Mouse (Mus musculus) neural tube, embryonic 10.5 days (tissue): ENCODE results near the gene Arhgap23.

Experiments
- DNase-seq: peaks from one replicate; pipeline ENCODE4 v3.0.0-alpha.2; 2017; ENCODE audit warnings: low spot score; ENCODE audit errors: extremely low spot score

Gene Arhgap23

DNA sequence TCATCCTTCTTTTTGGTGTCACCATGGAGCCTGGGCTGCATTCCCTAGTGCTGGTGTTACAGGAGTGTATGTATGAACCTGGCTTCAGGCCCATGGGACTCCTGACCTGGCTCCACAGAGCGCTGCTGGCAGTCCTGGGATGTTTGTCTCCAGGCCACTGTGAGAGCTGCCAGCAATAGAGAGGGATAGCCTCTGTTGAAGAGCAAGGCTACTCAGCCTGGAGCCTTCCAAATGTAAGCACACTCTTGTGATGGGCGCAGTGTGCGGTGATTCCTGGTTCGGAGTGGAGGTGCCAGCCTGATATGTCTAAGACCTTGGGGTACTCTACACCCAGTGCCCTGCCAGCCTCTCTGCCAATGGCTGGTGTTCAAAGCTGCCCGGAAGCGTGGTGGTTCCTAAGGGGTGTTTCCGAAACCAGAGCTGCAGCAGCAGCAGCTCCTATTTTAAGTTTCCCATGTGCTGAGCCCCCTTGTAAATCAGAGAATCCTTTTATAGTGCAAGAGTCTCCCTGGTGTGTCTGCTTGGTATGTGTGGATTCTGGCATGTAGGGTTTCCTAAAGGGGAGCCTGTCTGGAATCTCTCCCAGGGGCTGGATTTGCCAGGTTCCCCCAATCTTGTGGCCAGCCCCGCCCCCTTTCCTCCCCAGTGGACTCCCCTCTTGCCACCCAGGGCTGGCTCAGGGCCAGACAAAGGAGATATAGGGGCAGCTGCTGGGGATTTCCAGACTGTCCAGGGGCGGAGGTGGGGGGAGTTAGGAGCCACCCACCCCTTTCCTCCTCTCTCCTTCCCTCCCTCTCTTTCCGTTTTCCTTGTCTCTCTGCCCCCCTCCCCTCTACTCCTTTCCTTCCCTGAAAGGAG lies 9.0 kb upstream of the Arhgap23 start:
- no peak for DNase-seq

DNA sequence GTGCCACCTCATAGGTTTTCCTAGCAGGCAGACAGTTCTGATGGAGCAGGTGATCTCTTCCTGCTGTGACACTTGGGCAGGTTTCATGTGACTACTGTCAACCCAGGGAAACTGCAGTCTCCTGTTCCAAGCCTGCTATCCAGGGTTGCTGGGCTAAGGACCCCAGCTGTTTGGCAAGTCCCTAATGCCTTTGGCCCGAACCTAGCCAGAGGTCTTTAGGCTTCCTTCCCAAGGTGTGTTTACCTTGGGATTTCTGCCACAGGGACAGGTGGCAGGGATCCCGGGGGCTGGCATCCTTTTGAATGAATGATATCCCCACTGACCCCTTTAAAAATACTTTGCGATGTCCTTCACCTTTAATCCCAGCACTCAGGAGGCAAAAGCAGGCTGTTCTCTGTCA lies 7.9 kb upstream of the Arhgap23 start:
- no peak for DNase-seq

DNA sequence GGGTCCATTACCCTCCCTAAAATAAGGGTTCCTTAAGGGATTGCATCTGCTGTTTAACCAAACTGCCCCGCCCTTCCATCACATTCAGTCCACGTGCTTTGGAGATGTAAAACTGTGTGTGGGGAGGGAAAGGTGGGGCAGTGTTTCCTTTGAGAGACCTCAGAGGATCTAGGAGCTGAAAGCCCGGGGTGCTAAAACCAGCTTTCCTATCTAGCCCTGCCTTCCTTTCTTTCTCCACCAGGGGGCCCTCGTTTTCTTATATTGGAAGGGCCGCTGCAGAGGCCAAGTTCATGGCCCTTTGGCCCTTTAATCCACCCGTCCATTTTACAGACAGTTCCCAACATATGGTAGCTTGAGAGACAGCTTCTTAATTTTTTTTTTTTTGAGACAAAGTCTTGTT lies 7.2 kb upstream of the Arhgap23 start:
- peak; percentile 79 for DNase-seq

DNA sequence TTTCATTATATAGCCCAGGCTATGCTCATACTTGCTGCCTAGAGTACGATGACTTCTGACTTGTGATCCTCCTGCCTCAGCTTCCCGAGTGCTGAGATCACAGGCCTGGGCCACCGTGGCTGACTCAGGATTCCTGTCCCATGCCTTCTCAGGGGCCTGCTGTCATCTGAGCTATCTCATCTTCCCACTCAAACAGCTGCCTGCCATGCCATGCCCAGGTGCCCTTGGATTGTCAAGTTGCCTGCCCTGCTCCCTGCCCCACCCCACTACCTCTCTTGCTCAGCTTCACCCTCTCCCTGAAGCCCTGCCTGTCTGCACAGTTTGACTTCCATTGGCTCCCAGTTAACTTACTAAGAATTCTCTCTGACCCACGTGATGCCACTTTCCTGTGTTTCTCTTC lies 4.4 kb upstream of the Arhgap23 start:
- no peak for DNase-seq

DNA sequence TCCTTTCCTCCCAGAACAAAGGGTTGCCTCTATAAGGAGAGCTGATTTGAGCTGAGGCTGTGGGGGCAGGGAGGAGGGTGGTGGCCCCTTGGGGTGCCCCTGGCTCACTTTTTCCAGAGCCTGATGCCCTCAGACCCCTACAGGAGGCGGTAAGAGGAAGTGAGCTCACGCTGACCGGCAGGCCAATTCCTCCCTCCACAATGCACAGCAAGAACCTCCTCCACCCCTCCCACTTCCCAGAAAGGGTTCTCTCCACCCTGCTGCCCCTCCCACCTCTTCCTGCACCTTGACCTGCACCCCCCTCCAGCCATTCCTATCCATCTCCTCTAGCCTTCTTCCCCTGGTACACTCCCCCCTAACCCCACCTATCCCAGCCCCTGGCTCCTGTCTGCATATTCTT lies 3.2 kb upstream of the Arhgap23 start:
- no peak for DNase-seq

DNA sequence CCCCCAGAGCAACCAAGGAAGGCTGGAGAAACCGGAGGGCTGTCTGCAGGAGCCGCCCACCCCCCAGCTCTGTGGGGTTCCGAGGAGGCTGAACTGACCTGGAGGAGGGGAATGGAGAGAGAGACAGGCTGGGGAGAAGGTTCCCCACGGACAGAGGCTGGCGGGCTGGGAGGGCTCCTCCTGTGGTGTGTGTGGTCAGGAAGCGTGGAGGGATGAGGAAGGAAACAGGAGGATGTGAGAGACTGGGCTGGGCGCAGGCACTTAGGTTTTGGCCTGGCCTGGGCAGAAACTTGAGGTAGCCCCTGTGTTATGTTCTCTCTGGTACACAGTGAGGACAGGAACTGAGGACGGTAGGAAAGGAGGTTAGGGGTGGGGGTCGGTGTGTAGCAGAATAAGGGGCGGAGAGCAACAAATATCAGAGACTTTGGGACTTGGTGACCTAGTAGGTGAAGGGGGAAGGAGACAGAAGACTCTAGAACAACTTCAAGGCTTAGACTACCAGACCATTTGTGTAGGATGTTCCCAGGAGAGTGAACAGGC lies 2.5 kb upstream of the Arhgap23 start:
- no peak for DNase-seq

DNA sequence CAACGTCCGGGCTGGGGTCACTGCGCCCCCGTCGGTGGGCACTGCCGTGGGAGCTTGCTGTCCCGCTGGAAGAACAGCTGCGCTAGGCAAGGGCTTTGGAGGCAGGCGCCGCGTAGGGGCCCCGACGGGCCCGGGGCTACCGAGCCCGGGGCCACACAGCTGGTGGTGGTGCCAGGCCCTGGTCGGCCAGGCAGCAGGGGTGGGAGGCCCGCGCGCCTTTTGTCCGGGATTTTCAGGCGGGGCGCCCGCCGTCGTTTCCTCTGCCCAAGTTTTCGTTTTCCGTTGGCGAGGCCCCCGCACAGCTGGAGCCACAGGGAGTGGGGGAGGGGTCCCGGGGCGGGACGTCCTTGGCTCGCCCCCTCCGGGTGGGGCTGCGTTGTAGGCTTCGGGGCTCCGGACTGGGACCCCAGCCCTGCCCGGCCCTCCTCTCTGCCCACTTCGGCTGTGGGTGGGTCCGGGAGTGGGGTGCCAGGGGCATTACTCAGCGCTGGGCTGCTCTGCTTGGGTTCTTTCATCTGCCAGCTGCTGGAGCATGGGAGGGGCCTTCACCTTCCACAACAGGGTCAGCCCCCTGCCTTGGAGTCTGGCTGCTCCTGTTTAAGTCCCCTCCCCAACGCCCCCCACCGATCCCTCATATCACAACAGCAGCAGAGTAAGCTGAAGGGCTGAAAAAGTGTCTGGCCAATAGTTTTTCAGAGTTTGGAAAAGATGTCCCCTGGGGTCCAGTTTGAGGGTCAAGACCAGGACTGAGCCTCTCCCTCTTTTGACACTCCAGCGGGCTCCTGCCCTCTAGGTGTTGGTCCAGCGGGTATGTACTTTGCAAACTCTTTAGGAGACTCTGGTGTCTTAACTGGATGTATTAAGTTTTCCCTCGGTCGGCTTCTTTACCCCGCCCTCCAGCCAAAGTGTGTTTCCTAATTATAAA lies 641 bp downstream of the Arhgap23 start:
- DNase-seq: peak; percentile 55

DNA sequence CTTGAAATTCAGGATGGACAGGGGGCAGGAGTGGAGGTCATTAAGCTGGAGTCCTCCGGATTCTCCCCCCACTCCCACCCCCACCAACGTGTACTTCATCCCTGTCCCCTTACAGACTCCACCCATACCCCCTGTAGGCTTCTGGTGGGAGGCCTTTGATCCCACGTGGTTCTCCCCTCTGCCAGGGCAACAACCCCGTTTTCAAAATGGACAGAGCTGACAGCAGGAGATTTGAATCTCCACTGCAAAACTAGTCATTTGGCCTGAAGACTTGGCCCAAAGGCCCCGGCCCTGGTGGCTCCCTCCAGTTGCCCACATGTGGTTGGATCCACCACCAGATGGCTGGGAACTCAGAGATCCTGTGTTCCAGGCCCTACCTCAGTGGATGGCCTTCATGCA lies 1.3 kb downstream of the Arhgap23 start:
- no peak for DNase-seq

DNA sequence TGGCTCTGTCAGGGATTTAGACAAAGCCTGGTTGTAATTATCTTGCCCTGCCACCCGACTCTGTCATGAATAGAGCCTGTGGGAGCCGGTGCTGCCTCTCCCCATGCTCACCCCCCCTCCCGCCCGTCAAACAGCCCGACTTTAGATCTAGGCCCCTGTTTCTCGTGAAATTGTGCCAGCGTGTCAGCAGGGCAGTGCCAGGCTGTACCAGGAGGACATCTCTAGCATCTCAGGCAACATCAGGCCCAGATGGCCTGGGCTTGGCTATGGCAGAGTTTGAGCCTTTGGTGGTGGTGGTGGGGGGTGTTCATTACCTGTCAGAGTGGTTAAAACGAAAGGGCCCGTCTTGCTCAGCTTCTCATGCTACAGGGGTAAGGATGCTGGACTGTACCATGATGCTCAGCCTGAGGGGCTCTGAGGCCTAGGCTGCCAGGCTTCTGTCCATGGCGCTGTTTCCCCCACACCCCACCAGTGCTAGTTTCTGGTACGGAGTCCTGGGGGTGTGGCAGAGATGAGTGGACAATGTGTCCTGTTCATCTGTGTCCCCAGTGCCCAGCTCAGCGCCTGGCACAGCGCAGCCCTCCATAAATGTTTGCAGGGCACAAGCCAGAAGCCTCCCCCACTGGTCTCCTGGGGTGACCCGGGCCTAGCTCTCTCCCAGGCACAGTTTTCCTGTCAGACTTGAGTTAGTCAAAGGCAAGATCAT lies 3.7 kb downstream of the Arhgap23 start:
- DNase-seq: no peak

DNA sequence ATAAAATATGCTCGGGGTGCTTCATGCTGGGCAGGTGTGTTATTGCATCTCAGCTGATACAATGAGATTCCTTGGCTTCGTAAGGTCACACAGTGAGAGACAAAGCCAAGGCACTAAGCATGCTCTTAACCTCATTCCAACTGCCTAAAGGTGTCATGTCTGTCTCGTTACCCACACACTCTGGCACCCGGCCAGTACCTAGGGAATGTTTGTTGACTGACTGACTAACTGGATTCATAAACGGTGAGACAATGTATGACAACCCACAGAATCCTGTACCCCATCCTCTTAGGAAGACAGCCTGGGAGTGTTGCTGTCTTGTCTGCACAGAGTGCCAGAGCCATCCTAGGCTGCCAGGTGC lies 4.2 kb downstream of the Arhgap23 start:
- DNase-seq: no peak

DNA sequence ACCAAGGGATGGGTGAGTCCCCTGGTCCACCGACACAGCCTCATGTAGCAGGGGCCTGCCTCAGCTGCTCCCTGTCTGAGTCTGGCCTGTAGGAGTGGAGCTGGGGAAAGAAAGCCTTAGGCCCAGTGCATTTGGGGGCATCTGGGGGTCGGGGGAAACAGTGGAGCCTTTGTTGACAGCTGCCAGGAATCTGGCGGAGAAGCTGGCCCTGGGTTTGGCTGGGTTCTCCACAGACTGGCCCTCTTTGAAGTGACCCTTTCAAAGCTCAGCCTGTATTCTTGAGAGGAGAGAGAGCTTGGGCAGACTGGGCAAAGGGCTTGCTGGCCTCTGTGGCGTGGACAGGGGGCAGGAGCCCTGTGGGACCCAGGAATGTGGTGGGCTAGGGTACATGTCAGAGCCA lies 7.2 kb downstream of the Arhgap23 start:
- no peak for DNase-seq

DNA sequence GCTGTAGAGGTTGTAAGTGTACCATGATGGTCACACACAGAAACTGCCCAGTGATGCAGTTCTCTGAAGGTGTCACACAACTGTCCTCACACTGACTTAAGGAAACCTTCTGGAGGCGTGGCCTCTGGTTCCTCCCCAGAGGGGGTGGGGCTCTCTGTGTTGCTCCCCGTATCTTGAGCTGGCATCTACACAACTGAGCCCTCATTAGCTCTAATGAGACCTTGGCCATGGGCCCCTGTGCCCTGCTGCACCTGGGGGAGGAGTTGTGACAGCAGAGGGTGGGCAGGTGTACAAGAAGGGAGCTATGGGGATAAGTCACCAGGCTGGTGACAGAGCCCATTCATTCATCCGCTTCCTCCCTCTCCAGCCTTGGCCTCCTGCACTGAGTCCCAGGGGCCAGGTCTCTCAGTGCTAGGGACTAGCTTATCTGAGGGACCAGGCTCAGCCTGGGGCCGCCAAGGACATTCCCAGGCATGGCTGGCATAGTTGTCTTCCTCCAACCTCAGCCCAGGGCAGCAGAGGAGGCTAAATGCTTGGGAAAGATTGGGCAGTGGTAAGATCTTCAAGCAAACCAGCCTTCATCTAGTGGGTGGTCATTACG lies 8.9 kb downstream of the Arhgap23 start:
- DNase-seq: no peak

DNA sequence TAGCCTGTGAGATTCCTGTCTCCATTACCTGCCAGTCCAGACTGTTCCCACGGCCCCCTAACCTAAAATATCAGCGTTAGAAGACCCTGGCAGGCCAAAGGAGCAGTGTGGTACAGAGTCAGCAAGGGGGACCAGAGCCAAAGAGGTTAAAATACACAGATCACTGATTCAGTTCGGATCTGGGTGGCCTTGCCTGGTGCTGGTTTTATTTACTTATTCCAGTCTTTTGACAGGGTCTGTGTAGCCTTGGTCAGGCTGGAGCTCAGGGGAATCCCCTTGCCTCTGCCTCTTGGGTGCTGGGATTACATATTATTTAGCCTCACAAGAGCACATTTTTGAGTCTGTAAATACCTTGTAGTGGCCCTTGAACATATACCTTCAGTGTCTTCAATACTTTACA lies 9.5 kb downstream of the Arhgap23 start:
- DNase-seq: no peak

DNA sequence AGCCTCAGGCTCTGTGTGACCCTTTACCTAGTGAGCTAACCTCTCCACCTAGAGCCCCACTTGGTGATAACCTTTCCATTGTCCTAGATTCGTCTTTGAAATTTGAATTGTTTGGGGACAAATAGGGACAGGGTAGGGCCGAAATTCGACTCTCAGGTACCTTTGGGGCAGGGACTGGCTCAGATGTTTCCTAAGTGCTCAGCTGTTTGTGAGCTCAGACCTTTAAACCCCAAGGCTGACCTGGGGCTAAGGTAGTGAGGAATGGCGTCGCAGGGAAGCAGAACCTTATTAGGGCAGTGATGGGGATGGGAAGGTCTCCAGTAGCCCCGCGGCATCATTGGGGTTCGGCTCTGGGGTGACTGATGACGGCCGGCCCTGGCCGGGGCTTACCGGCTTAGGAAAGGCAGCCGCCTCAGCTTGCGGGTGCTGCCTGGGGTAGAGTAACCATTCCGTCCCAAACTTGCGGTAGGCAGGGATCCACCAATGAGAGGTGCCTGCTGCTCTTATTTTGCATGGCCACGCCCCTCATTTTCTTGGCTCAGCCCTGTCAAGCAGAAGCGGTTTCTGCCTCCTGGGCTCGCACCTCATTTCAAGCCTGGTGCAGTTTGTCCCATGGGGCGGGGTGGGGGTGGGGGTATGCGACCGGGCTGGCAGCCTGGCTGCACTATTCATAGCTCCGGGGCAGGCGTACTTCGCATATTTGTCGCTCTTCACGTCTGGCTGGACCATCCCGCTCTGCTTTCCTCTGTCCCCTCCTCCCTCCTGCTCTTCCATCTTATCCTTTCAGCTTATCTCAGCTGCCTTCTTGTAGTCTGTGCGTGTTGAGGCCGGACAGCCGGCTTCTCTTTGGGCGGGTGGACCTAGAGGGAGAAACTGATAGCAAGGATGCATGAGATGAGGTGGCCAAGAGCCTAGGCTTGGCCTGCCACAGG lies 12.7 kb downstream of the Arhgap23 start:
- DNase-seq: peak; percentile 70

DNA sequence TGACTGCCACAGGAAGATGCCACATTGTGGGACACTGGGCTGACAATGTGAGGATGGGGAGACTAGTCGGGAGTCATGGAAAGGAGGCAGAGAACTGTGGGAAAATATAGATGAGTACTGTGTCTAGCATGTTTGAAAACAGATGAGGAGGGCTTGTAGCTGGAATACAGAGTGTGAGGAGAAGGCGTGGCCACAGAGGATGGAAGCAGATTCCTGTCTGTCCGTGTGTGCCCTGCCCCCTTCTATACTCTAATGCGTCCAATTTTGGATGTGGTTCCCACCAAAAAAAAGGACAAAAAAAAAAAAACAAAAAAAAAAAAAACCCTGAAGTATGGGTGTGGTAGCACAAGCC lies 13.4 kb downstream of the Arhgap23 start:
- no peak for DNase-seq

DNA sequence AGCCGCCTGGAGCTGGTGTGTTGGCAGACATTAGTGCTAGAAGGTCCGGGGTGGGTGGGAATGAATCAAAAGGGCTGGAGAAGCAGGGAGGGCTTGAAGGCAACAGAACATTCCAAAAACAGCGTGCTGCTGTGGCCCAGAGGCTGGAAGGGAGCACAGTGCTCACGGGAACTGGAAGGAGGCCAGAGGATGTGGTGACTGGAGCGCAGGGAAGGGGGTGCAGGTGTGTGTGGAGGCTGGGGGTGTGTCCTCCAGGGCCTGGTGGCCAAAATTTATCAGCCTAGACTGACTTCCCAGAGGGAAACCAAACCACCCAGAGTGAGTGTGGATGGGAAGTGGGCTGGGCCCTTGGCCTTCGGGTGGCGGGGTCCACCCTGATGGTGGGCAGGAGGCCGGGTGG lies 14.3 kb downstream of the Arhgap23 start:
- no peak for DNase-seq

DNA sequence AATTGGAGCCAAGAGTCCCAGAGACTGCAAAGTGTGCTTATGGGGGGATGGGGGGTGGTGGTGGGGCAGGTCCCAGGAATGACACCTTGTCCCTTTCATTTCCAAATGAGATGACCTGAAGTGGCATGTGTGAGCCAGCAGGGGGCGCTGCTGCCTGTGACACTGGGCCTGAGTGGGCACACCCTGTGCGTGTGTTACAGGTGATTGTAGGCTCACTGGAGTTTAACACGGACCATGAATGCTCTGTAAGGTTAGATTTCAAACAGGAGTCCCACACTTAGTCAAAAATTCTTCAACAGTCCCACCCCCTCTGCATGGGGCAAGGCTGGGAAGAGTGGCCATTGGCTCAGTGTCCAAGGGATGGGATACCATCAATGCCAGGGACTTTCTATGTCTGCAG lies 16.7 kb downstream of the Arhgap23 start:
- DNase-seq: peak; percentile 61

DNA sequence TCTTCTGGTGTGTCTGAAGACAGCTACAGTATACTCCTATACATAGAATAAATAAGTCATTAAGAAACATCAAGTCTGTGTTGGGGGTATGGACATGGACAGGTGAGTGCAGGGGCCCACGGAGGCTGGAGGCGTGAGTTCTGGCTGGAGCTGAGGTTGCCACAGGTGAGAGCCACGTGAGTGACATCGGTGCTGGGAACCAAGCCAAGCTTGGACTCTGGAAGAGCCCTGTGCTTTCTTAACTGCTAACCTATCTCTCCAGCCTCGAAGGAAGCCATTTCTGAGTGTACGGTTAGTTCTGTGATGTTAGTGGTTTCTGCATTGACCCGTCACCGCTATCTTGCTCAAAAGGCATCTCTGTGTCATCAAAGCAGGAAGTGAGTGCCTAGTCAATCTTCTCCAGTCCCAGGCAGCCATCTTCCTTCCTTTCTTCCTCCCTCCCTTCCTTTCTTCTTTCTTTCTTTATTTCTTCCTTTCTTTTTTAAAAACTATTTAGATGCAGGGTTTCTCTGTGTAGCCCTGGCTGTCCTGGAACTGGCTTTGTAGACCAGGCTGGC lies 17.7 kb downstream of the Arhgap23 start:
- DNase-seq: no peak

DNA sequence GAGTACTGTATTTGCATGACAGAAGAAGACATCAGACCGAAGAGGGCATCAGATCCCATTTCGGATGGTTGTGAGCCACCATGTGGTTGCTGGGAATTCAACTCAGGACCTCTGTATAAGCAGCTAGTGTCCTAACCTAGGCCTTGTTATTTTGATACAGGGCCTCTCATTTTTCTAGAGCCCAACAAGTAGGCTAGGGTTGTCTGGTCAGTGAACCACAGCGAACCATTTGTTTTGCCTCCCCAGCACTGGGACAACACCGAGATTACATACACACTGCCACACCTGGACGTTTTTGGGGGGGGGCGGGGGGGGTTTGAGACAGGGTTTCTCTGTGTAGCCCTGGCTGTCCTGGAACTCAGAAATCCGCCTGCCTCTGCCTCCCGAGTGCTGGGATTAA lies 18.8 kb downstream of the Arhgap23 start:
- no peak for DNase-seq
